Mouse (Mus musculus) forebrain, embryonic 16.5 days (tissue): Measurements from ENCODE around the gene Pkn3. TPM values are rescaled to one million over a fixed set of nuclear protein-coding genes. Genes with fewer than 3 reads are reported as not detected.
"Not testable (repeated sequence)": the region's sequence is repeated elsewhere in the genome, so short reads cannot be mapped to it uniquely, and the experiment has no call there.

ENCODE experiments used
- ATAC-seq: fragments of 200-750 bp; cut with Nextera tagmentation; 2 replicates; pipeline ENCODE4 v1.8.0; 2017; ENCODE audit warnings: mild to moderate bottlenecking, moderate library complexity
- H3K27ac ChIP-seq: fragments of 300-500 bp; sonication (generic); 2 replicates; pipeline ENCODE4 v1.5.1; 2014; ENCODE audit warnings: low read length, control low read depth
- H3K27me3 ChIP-seq: fragments of 300-500 bp; sonication (generic); replicated peaks from 2 replicates; pipeline ENCODE4 v1.6.1; 2014; ENCODE audit warnings: low read length; ENCODE audit not compliant: control insufficient read depth, insufficient read depth
- H3K36me3 ChIP-seq: fragments of 300-500 bp; sonication (generic); 2 replicates; pipeline ENCODE4 v1.6.1; 2014; ENCODE audit not compliant: control insufficient read depth, insufficient read depth
- H3K4me1 ChIP-seq: fragments of 300-500 bp; sonication (generic); replicated peaks from 2 replicates; pipeline ENCODE4 v1.6.1; 2014; ENCODE audit warnings: low read length; ENCODE audit not compliant: control insufficient read depth, insufficient read depth
- H3K4me2 ChIP-seq: fragments of 300-500 bp; sonication (generic); 2 replicates; pipeline ENCODE4 v1.6.1; 2014; ENCODE audit warnings: mild to moderate bottlenecking, low read length, control low read depth
- H3K4me3 ChIP-seq: fragments of 300-500 bp; sonication (generic); replicated peaks from 2 replicates; pipeline ENCODE4 v1.5.1; 2014; ENCODE audit warnings: mild to moderate bottlenecking, low read length, control low read depth
- H3K9ac ChIP-seq: fragments of 300-500 bp; sonication (generic); replicated peaks from 2 replicates; pipeline ENCODE4 v1.6.1; 2014; ENCODE audit warnings: low read depth, low read length, control low read depth
- H3K9me3 ChIP-seq: fragments of 300-500 bp; sonication (generic); 2 replicates; pipeline ENCODE4 v1.6.1; 2016; ENCODE audit warnings: low read length; ENCODE audit not compliant: control insufficient read depth
- WGBS: fragments of 180-500 bp; shearing (Covaris S2); extraction: QIAGEN DNeasy Blood & Tissue Kit; methylation state at CpG from one replicate; pipeline ENCODE4 v1.1.7; 2014; 5-methylcytosine and 5-hydroxymethylcytosine counted together
- polyA plus RNA-seq: library from polyadenylated mRNA; unstranded; fragments of >200 nt; fragmentation: Nextera tagmentation; extraction: Ambion mirVana; gene quantifications from 2 replicates; pipeline ENCODE4 v1.2.1, GENCODE M21; 2015

The Pkn3 gene
- polyA plus RNA-seq, 1 experiment from 2014 or later = 2.6 TPM

- Histone ChIP-seq H3K4me3 (peak overlapping the region; percentile 82), H3K4me1 (peaks cover 9% of the 10 kb centered on the region), H3K9me3 (no peaks in the 10 kb centered on the region), H3K4me2 (peak overlapping the region; percentile 69), H3K27ac (peak overlapping the region; percentile 98), H3K9ac (peak overlapping the region; percentile 79), H3K27me3 (no peaks in the 10 kb centered on the region), H3K36me3 (no peaks in the 10 kb centered on the region)
- WGBS = 54% methylated on average over 11 of the region's 11 CpGs
- ATAC-seq = no peak; the same call in 1 of the 2 replicates
Measured at GRCm38 (mm10) chr2:30048101-30048501, 29.4 kb upstream of the Pkn3 start.

GRCm38 (mm10) chr2:30048699-30049388 lies 28.6 kb upstream of the Pkn3 start, which contains the start of gene Wdr34:
Gene Wdr34 (minus strand): TSS chr2:30048881.
- H3K27me3 ChIP-seq = no peaks in the 10 kb centered on the region
- no peaks in the 10 kb centered on the region for H3K9me3 ChIP-seq
- under 1% methylated on average over 54 of the region's 54 CpGs for WGBS
- no peaks in the 10 kb centered on the region for H3K36me3 ChIP-seq
- peak; percentile 96 for ATAC-seq
- H3K27ac ChIP-seq = peak within 1 kb of the TSS; percentile 98
- peak within 1 kb of the TSS; percentile 69 for H3K4me2 ChIP-seq
- peak within 1 kb of the TSS; percentile 79 for H3K9ac ChIP-seq
- H3K4me3 ChIP-seq = peak within 1 kb of the TSS; percentile 82
- H3K4me1 ChIP-seq = peaks cover 9% of the 10 kb centered on the region

- Histone ChIP-seq H3K4me1 (peaks cover 9% of the 10 kb centered on the region), H3K9me3 (no peaks in the 10 kb centered on the region), H3K4me2 (no peak overlapping the region), H3K4me3 (no peak overlapping the region), H3K36me3 (no peaks in the 10 kb centered on the region), H3K27ac (no peak overlapping the region), H3K27me3 (no peaks in the 10 kb centered on the region), H3K9ac (no peak overlapping the region)
- ATAC-seq = no peak
- WGBS = 91% methylated on average over 3 of the region's 3 CpGs
Measured at GRCm38 (mm10) chr2:30049831-30050230, 27.7 kb upstream of the Pkn3 start.

- H3K4me2 ChIP-seq = no peak overlapping the region
- peaks cover 9% of the 10 kb centered on the region for H3K4me1 ChIP-seq
- WGBS = 46% methylated on average over 6 of the region's 6 CpGs
- H3K27ac ChIP-seq = no peak overlapping the region
- H3K4me3 ChIP-seq = no peak overlapping the region
- no peaks in the 10 kb centered on the region for H3K36me3 ChIP-seq
- no peak for ATAC-seq
- H3K9ac ChIP-seq = no peak overlapping the region
- no peaks in the 10 kb centered on the region for H3K9me3 ChIP-seq
- no peaks in the 10 kb centered on the region for H3K27me3 ChIP-seq
Measured at GRCm38 (mm10) chr2:30051992-30052761, 25.3 kb upstream of the Pkn3 start.

GRCm38 (mm10) chr2:30055310-30055709 lies 22.2 kb upstream of the Pkn3 start:
- H3K4me2 ChIP-seq, H3K27me3 ChIP-seq, H3K9me3 ChIP-seq, H3K36me3 ChIP-seq, H3K4me3 ChIP-seq, H3K27ac ChIP-seq, H3K4me1 ChIP-seq, H3K9ac ChIP-seq, ATAC-seq: not testable (repeated sequence)
- 93% methylated on average over 3 of the region's 3 CpGs for WGBS

- no peak overlapping the region for H3K4me3 ChIP-seq
- no peaks in the 10 kb centered on the region for H3K27me3 ChIP-seq
- no peak overlapping the region for H3K4me2 ChIP-seq
- H3K27ac ChIP-seq = no peak overlapping the region
- WGBS = 87% methylated on average over 3 of the region's 3 CpGs
- H3K36me3 ChIP-seq = no peaks in the 10 kb centered on the region
- no peak for ATAC-seq
- H3K9ac ChIP-seq = no peak overlapping the region
- H3K9me3 ChIP-seq = no peaks in the 10 kb centered on the region
- peaks cover 7% of the 10 kb centered on the region for H3K4me1 ChIP-seq
Measured at GRCm38 (mm10) chr2:30056736-30057135, 20.7 kb upstream of the Pkn3 start.

- Histone ChIP-seq H3K36me3 (no peaks in the 10 kb centered on the region), H3K4me1 (peaks cover 8% of the 10 kb centered on the region), H3K9ac (no peak within 1 kb of the TSS), H3K4me2 (no peak within 1 kb of the TSS), H3K27me3 (no peaks in the 10 kb centered on the region), H3K9me3 (no peaks in the 10 kb centered on the region), H3K4me3 (no peak within 1 kb of the TSS), H3K27ac (no peak within 1 kb of the TSS)
- no peak for ATAC-seq
- WGBS = 51% methylated on average over 11 of the region's 12 CpGs
Measured at GRCm38 (mm10) chr2:30057223-30057904, 20.1 kb upstream of the Pkn3 start, which contains the start of gene Set. Gene Set (plus strand): TSS chr2:30057378.

- WGBS = 37% methylated on average over 5 of the region's 5 CpGs
- no peaks in the 10 kb centered on the region for H3K9me3 ChIP-seq
- no peaks in the 10 kb centered on the region for H3K36me3 ChIP-seq
Measured at GRCm38 (mm10) chr2:30058418-30058817, 19.1 kb upstream of the Pkn3 start.

More at GRCm38 (mm10) chr2:30058418-30058817, 19.1 kb upstream of the Pkn3 start:
- peaks cover 17% of the 10 kb centered on the region for H3K4me1 ChIP-seq
- H3K27me3 ChIP-seq = no peaks in the 10 kb centered on the region
- no peak for ATAC-seq
- H3K9ac ChIP-seq = no peak overlapping the region
- no peak overlapping the region for H3K27ac ChIP-seq
- H3K4me3 ChIP-seq = no peak overlapping the region
- no peak overlapping the region for H3K4me2 ChIP-seq
